Mouse (Mus musculus) bone marrow, adult 2 months (tissue): ENCODE data around the gene Ccdc186.

Experiments used
- CTCF ChIP-seq: fragments of 200-500 bp; IDR thresholded peaks from 2 replicates; pipeline ENCODE4 v1.5.1; 2011; ENCODE audit warnings: low read length, control low read depth; ENCODE audit not compliant: control insufficient read depth, insufficient read depth
- POLR2A ChIP-seq: fragments of 200-500 bp; IDR thresholded peaks from 2 replicates; pipeline ENCODE4 v1.6.1; 2011; ENCODE audit warnings: low read depth, mild to moderate bottlenecking, control low read depth, low read length, borderline replicate concordance; ENCODE audit not compliant: control insufficient read depth

DNA sequence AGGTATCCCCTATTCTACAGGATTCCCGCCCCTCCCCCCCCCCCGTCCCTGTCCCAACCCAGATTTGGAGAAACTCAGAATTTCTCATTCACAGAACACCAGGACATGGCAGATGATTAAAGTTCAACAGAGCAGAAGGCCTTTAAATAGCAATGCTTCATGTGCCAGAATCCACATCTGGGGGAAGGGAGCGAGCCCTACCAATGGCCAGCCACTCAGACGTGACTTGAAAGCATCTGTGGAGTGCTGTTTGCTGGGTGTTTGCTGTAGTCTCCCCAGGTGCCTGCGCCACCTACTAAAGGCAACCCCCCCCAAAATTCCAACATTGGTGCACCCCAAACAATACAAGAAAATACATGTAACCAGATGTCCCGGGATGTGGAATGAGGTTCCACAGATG is 76.5 kb downstream of the Ccdc186 start:
- no peak for TF ChIP-seq CTCF
- no peak for TF ChIP-seq POLR2A
